Mouse (Mus musculus): Measurements from ENCODE around the gene Gsg1.
A peak's percentile ranks its signal among the peaks of the same experiment; 100 is the strongest.

The Gsg1 gene

DNA sequence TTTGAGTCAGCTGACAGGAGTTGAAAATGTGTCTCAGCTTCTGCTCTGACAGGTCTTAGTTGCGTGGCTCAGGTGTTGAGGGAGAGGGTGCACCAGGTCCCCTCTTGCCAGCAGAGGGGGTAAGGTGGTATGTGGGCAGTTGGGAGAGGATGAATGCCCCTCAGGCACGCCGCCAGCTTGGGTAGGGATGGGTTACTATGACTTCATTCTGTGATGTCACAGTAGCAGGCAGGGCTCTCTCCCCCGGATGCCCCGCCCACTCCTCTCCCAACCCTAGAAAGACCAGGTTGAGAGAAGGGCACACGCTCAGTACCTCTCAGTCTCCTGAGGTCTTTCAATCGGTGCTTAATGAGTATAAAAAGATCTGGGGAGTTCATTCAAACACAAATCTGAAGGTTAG is at the start of gene Gsg1:
Gene Gsg1, minus strand, starts transcription at position 199 of the 400 bp plus-strand sequence.
- no peak for DNase-seq (ENCODE audit: low spot score)

DNA sequence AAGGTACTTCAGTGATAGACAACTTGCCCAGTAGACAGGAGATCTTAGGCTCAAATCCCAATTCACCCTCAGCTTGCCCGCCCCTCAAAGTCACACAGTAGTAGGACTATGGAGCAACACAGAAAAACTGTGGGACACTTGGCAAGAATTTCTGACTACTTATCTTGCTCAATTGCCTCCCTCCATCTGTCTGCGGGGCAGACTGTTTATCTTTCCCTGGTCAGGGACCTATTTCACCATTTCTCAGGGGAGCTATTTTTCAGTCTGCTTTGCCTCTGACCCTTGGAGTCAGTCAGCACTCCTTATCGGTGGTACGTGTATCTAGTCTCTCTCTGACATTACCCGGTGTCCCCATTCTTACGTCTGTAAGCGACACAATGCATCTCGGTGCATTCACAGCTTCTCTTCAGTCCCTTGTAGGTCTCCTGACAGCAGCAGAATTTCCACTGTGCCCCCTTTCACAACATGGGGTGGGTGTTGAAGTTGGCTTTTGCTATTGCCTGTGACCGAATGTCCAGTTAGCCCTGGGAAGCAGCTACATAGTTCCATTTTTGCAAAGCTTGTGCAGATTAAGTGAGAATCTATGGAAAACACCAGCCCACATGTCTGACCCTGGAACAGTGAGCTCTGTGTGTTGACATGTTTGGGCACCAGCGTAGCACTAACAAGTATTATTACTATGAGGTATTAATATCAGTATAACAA is 48.4 kb upstream of the Gsg1 start:
- DNase-seq (ENCODE audit: low spot score), result no peak

DNA sequence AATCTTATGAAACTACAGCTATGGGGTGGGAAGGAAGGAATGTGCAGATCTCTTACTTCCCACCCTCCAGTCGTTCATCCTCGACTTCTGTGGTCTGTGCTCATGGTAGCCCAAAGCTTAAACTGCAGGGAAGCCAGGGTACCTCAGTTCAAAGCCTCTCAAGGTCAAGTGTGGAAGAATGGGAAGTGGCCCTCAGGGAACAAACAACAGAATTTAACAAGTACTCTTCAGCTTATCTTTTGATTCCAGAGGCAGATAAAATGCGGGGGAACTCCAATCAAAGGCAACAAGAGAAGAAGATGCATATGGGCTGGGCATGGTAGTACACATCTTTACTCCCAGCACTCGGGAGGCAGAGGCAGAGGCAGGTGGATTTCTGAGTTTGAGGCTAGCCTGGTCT is 46.3 kb upstream of the Gsg1 start:
- DNase-seq (ENCODE audit: low spot score), result no peak

DNA sequence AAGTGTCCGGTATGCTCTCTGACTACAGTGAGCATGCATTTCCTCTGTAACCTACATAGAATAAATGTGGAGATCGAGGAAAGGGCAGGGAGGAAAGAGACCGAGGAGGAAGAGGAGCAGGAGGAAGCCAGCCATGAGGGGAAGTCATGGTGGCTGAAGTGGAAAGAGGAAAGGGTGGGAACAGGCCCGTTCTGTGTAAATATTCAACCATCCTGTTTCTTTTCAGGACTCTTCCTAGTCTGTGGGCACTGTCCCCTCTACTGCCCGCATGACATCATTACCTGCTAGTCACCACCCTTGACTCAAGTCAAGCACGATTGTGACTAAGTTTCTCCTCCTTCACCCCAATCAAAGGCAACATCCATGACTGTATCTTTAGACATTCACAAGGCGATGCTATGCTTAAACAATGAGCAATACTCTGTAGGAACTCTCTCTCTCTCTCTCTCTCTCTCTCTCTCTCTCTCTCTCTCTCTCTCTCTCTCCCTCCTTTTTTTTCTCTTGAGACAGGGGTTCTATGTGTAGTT is 44.9 kb upstream of the Gsg1 start:
- no peak for DNase-seq (ENCODE audit: low spot score)

DNA sequence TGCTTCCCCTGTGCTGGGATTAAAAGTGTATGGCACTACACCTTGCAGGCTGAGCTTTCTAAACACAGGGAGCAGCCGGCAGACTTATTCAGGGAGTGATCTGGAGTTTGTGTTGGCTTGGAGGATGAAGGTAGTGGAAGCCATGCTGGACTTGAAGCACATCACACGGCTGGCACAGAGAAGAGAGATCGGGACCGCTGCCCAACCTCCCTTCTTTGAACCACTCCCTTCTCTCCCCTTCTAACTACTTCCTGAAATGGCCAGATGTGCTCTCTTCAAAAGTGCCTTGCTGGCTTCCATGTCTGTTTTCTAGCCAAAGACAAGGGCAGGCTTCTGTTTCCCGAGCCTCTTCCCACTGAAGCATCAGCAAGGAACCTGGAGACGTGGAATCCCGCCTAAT is 43.4 kb upstream of the Gsg1 start:
- no peak for DNase-seq (ENCODE audit: low spot score)

DNA sequence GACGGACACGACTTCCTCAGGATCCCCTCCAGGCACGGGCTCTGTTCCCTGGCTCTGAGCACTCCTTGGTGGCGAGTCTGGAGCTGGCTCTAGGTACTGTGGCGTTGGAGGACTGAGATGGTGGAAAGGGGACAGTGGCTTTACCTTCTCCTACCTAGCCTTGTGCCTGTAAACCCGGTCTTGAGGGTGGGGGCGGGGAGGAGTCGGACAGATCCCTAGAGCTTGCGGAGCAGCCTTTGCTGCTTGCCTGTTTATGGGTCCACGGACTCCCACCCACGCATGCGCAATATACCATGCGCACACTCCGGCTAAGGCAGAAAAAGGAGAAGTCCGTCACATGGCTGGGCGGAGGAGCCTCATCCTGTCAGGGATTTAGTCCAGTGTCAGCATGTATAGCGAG is 42.1 kb upstream of the Gsg1 start:
- DNase-seq (ENCODE audit: low spot score), result no peak

DNA sequence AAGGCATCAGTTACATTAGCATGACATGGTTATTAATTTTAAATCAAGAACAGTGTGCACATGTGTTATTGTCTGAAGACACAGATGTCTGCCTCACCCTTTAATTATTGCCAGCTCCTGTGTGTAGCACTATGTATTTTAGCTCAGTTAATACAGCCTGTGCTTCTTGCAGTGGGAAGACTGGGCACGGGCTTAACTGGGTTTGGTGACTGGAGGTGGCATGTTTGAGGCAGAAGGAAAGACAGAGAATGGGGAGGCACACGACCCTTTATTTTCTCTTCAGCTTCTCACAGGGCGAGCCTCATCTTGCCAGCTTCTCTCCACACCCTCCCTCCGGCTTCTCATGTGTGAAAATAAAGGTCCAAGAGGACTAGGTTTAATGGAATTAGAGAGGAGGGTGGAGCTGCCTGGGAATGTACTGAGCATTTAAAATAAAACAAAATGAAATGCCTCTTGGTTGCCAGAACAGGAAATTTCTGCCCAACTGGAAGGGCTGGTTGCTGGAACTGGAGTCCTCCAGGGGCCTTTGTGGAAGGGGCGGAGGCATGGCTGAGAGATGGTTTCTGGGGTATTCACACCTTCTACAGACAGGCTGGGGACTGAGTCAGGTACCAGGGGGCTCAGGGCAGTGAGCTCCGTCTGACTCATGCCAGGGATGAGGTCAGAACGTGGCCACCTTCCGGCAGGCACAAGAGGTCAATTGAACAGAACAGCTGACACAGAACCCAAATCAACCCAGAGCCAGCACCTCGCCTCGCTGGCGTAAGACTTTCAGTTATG is 41.1 kb upstream of the Gsg1 start:
- peak; percentile 2 for DNase-seq (ENCODE audit: low spot score)

DNA sequence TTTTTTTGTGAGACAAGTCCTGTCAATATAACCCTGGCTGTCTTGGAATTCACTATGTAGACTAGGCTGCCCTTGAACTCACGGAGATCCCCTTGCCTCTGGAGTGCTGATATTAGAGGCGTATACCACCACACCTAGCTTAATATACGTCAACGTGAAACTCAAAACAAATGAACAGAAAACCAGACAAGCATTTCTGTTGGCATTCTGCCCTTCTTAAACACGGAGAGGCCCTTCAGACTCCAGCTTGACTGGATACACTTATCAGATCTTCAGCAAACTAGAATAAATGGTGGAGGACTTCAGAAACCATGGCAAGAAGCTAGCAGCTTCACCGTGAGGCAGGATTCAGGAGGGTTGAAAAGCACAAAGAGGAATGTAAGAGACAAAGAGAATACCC is 40.0 kb upstream of the Gsg1 start:
- DNase-seq (ENCODE audit: low spot score), result no peak

DNA sequence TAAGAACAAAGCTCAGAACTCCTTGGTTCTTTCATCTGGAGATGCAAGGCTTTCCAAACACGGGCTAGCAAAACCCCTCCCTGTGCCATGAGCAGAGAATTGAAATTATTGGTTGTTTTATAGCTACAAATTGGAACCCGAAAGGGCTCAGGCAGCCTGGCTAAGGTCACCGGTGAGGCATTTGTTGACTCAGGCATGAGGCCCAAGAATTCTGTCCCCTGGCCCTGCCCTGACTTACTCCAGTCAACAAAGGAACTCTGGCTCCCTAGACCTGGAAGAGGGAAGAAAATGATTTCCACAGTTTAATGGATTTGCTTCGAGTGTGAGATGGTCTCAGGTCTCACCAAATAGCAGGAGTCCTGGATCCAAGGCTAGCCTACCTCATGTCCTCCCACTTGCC is 38.2 kb upstream of the Gsg1 start:
- no peak for DNase-seq (ENCODE audit: low spot score)

DNA sequence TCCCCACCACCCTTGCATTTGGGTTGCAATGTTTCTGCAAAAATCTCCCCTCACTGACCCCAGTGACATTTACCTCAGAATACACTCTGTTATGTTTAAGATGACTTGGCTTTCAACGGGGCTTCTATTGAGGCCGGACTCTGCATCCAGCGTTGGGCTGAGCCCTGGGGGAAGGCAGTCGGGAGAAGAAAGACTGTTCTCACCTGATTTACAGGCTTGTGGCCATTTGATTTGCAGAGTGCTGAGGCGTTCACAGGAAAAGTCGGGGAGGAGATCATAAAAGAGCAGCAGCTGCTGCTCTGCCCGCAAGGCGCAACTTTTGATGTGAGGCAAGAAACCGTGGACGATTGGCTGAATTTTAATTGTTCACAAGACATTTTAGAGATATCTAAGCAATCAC is 25.7 kb upstream of the Gsg1 start:
- DNase-seq (ENCODE audit: low spot score), result no peak

DNA sequence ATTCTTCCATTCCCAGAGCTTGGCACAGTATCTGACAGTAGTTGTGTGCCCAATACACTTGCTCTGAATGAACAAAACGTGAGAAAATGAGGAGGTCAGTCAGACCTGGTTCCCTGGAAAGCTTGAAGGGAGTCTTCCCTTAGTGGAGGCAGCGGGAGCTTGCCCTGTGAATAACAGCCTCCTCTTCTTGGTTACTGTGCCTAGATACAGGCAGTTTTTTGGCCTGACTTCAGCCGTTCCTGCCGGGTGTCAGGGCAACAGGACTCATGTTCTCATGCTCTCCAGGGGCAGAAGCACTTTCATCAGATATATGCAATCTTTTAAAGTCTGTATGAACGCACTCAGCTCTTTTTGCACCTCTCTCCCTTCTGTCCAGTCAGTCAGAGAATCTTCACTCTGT is 25.1 kb upstream of the Gsg1 start:
- DNase-seq (ENCODE audit: low spot score), result no peak

DNA sequence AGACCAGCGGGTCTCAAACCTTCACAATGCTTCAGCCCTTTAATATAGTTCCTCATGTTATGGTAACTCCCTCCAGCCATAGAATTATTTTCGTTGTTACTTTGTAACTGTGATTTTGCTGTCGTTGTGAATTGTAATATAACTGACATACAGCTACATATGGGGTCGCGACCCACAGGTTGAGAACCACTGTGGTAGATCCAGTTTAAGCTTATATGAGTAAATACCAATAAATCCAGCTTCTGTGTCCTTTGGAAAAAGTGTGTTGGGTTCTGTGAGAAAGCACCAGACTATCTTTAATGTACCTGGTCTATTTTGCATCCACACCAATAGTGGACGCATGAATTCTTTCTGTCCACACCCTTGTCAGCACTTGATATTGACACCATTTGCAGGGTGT is 24.2 kb upstream of the Gsg1 start:
- DNase-seq (ENCODE audit: low spot score), result no peak

DNA sequence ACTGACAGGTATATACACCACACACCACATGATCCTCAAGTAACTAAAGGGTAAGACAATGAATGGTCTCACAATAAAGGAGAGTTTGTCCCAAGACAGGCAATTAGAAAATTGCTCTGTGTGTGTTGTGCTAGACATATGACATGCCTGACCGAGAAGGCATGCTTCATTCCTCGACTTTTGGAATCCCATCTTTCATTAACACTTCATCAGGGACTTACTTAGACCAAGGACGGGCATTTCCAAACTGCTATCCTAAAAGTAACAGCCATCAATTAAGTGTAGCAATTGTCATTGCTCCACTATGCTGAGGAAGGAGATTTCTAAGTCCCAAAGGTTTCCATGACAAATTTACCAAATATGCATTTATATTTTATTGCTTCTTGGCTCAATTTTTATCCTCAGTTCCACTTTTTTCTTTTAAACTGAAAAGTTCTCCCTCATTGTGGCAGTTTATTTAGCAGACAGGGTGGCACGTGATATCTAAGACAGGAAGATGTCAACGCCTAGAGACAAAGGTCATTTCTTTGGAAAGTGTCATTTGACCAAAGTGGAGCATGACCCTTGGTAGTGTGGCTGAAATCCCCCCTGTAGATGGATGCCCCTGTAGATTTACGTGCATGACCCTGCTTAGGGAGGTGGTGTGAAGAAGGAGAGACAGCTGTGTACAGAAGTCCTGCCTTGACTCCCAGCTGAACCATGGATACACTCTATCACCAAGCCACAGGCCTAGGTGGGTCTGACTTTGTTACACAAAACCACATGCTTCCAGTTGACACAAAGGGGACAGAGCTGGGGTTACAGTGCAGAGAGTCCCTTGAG is 22.5 kb upstream of the Gsg1 start:
- no peak for DNase-seq (ENCODE audit: low spot score)

DNA sequence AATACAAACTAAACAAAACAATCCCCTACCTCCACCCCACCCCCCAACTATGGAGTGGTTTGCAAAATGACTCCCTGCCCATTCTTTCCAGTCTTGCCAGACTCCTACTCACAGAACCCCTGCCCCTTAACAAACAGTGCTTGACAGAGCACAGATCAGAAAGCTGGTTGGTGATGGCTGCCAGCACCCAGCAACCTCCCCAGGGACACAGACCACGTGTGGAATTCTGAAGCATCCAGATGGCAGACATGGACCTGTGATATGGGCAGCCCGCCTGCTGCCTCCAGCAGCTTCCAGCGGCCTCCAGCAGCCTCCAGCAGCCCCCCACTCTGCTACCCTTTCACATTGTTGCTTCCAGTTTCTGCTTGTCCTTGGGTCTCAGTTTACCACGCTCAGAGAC is 21.1 kb upstream of the Gsg1 start:
- no peak for DNase-seq (ENCODE audit: low spot score)

DNA sequence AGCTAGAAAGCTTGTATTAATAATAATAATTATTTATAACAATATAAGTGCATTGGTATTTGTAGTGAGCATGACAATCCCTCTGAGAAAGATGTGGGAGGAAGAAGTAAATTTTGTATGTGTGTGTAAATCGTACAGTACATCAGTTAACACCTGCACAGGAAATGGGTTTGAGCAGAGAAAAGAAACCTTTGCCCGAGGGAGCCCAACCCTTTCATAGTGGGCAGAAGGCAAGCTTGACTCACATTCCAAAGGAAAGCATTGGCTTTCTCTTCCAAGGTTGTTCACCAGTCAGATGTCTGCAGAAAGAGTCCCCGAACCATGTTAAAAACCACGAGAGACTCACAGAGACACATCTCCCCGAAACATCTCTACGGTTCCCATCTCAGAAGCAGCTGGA is 18.9 kb upstream of the Gsg1 start:
- DNase-seq (ENCODE audit: low spot score), result no peak

DNA sequence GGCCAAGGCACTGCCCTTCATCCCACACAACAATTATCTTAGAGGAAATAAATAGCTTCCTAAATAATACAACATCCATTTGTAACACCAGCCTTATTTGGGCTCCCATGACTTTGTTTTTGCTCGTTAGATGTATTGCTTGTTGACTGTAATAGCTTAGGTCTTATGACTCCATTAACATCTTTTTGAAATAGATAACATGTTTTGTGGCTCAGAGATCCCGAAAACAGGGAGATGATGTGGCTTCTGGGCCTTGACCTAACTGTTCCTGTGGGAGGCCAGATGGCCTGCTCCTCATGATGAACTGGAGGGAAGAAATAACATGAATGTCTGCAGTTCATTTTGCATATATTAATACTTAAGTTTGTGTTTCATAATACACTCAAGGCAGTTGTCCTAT is 17.6 kb upstream of the Gsg1 start:
- DNase-seq (ENCODE audit: low spot score), result no peak

DNA sequence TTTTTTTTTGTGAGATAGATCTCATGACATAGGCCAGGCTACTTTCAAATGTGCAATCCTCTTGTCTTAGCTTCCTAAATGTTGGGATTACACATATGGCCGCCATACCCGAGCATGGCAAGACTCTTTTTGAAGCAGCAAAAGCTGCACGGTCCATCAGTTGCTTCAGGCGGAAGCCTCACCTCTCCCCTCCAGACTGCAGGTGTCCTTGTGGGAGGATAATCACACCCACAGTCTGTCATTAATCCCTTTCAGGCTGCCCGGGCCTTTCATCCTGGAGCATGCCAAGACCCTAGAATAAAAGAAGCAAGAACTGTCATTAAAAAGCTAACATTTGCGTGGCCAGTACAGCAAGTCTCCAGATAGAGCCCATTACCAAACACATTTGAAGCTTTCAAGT is 15.5 kb upstream of the Gsg1 start:
- no peak for DNase-seq (ENCODE audit: low spot score)

DNA sequence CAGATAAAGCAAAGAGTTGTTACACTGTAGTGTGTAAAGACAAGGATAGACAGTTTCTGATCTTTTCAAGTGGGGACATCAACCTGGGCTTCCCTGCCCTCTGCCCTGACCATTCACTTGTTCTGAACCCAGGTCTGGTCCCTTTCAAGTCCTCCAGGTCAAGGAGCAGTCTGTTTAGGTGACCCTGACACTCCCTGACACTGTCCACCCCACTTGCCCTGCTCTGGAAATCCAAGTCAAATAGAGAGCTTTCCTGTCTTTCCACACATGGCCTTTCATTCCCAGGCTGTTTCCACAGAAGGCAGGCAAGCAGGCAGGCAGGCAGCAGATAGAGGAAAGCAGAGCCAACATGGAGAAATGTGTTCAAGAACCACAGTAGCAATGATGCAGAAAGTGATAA is 14.2 kb upstream of the Gsg1 start:
- DNase-seq (ENCODE audit: low spot score), result no peak

DNA sequence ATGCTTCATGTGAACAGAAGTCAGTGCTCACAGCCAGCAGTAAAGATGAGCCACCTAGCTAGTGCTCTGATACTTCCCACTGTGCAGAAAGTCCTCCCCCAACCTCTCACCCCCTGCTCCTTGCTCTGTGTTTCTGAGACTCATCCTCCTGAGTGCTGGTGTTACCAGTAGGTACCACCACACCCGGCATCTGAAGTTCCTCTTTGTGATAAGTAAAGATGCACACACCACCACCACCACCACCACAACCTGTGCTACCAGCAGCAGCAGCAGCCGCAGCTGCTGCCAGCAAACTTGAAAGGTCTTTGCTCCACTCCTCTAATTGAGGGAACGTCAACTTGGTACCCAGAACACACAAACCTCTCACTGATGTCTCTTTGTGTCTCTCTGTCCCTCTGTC is 13.1 kb upstream of the Gsg1 start:
- no peak for DNase-seq (ENCODE audit: low spot score)

DNA sequence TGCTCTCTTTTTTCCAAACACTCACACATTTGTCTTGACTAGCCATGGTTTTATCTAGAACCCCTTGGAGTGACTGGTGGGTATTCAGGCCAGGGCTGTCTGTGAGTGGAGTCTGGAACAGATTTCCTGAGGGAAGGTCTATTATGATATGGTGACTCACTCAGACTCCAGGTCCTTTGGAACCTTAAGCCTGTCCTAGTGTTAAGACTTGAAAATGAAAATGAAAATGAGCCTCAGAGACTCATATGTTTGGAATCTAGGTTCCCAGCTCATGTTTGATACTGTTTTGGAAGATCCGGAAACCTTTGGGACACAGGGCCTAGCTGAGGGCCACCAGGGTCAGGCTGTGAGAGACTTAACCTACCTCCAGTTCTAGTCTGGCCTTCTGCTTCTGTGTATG is 11.9 kb upstream of the Gsg1 start:
- no peak for DNase-seq (ENCODE audit: low spot score)

DNA sequence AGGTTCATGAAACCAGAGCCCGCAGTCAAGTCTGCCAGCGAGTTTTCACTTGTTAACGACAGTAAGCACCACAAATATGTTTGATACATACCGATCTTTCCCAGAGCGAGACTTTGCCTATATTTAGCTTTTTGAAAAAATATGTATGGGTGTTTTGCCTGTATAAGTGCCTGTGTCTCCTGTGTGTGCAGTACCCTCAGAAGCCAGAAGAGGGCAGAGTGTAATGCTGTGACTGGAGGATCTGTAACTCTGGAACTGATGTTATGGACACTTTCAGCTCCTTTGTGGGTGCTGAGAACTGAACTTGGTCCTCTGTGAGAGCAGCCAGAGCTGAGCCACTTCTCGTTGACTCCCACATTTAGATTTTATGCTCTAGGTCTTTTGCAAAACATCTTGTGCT is 10.0 kb upstream of the Gsg1 start:
- no peak for DNase-seq (ENCODE audit: low spot score)

DNA sequence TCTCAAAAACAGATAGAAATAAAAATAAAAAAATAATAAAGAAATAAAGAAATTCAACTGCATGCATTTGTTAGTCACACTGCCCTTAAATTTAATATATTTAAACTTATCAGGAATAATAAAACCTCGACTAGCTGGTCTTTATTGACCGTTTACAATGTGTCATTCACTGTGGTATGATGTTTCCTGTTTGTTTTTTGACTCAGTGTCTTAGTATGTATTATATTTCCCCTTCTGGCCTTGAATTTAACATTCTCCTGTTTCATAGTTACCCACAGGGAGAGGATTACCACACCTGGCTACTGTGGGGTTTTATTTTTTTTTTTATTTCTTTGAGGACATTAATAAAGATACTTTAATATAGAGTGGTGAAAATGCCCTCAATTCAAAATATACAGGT is 8.4 kb upstream of the Gsg1 start:
- no peak for DNase-seq (ENCODE audit: low spot score)

DNA sequence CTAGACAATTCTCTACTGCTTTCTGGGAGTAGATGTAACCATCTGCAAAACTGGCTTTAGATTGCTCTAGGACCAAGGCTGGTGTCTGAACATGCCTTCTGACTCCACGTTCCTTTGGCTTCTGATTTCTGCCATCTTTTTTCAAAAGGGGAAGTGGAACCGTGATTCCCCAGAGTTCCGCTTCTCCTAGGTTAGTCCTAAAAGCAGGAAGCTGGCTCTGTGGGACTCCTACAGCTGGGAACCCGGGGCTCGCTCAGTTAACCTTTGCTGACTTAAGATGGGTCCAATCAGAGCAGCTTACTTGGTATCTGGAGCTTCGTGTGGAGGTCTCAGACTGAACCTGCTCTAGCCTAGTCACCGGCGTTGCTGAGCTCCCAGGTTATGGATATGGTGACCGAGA is 7.0 kb upstream of the Gsg1 start:
- DNase-seq (ENCODE audit: low spot score), result no peak
